Mouse (Mus musculus) cortical plate, adult 2 months (tissue): ENCODE results near the gene Carmil1. TPM values are rescaled to one million over a fixed set of nuclear protein-coding genes. Genes with fewer than 3 reads are reported as not detected.

Experiments used
- H3K27ac ChIP-seq: fragments of 200-500 bp; 2 replicates; pipeline ENCODE4 v1.5.1; 2012; ENCODE audit warnings: low read length, control low read depth, inconsistent platforms; ENCODE audit not compliant: insufficient read depth
- H3K4me1 ChIP-seq: fragments of 200-500 bp; 2 replicates; pipeline ENCODE4 v1.6.1; 2011; ENCODE audit warnings: low read length; ENCODE audit not compliant: control insufficient read depth, insufficient read depth
- H3K4me3 ChIP-seq: fragments of 200-500 bp; 2 replicates; pipeline ENCODE4 v1.5.1; 2011; ENCODE audit warnings: mild to moderate bottlenecking, low read length, control low read depth; ENCODE audit not compliant: insufficient read depth
- CTCF ChIP-seq: fragments of 200-500 bp; IDR thresholded peaks from 2 replicates; pipeline ENCODE4 v1.5.1; 2011; ENCODE audit warnings: mild to moderate bottlenecking, control low read depth, low read length; ENCODE audit not compliant: insufficient read depth; ENCODE audit errors: extremely low read depth
- POLR2A ChIP-seq: fragments of 200-500 bp; IDR thresholded peaks from 2 replicates; pipeline ENCODE4 v1.6.1; 2011; ENCODE audit warnings: mild to moderate bottlenecking, low read length, control low read depth; ENCODE audit not compliant: insufficient read depth; ENCODE audit errors: extremely low read depth
- polyA plus RNA-seq: library from polyadenylated mRNA; depleted of rRNA; stranded (reverse); fragments of >200 nt; gene quantifications from 2 replicates; pipeline ENCODE4 v1.2.3, GENCODE M21; 2012

The Carmil1 gene
- polyA plus RNA-seq, 1 experiment, result 21.5 TPM

- Histone ChIP-seq H3K27ac (no peak overlapping the region), H3K4me1 (no peaks in the 10 kb centered on the region)
Measured at GRCm38 (mm10) chr13:24065536-24065935, 215.1 kb downstream of the Carmil1 start.

DNA sequence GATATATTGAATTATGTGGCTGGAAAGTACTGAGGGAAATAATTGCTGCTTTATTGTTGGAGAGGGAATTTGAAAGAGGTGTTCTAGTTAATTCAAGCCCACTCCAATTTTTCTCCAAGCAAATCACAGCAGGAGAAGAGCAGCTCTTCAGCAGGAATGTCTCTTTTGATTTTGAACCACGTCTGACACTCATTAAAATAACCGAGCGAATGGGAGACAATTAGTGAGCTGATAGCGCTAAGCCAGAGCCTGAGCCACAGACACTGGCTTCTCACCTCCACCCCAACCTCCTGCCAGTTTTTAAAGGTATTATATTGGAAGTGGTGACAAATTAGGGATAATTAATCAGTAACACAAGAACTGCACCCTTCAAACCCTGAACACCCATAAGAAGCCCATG is 217.8 kb downstream of the Carmil1 start:
- H3K27ac ChIP-seq, result no peak overlapping the region
- no peak overlapping the region for H3K4me3 ChIP-seq
- no peaks in the 10 kb centered on the region for H3K4me1 ChIP-seq
- no peak for TF ChIP-seq CTCF
- TF ChIP-seq POLR2A, result no peak

More at GRCm38 (mm10) chr13:24065536-24065935, 215.1 kb downstream of the Carmil1 start:
- TF ChIP-seq CTCF, result no peak
- no peak for TF ChIP-seq POLR2A
- H3K4me3 ChIP-seq, result no peak overlapping the region

GRCm38 (mm10) chr13:24055072-24055869 is 225.3 kb downstream of the Carmil1 start:
- Histone ChIP-seq H3K27ac (no peak overlapping the region), H3K4me1 (peaks cover 2% of the 10 kb centered on the region), H3K4me3 (no peak overlapping the region)
- TF ChIP-seq CTCF (no peak), POLR2A (no peak)

- H3K27ac ChIP-seq, result no peak overlapping the region
- no peak overlapping the region for H3K4me3 ChIP-seq
- TF ChIP-seq CTCF (no peak), POLR2A (no peak)
- peaks cover 9% of the 10 kb centered on the region for H3K4me1 ChIP-seq
Measured at GRCm38 (mm10) chr13:24051496-24051895, 229.1 kb downstream of the Carmil1 start.

DNA sequence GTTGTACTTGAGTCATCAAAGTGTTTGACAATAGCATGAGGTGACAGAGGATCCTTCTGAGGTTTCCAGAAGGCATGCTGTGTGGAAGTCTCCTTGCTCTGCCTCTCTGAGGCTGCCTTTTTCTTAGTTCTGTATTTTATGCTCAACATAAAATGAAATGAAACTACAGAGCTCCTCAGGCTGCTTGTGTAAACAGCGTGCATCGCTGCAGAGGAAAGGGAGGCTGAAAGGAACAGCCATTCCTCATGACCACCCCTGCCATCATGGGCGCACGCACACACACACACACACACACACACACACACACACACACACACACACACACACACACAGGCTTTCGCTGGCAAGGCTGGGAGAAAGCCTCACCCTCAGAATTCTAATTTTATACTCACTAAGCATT is 230.3 kb downstream of the Carmil1 start:
- Histone ChIP-seq H3K4me3 (no peak overlapping the region), H3K27ac (peak overlapping the region; percentile 78), H3K4me1 (peaks cover 9% of the 10 kb centered on the region)
- TF ChIP-seq CTCF, result no peak
- no peak for TF ChIP-seq POLR2A

DNA sequence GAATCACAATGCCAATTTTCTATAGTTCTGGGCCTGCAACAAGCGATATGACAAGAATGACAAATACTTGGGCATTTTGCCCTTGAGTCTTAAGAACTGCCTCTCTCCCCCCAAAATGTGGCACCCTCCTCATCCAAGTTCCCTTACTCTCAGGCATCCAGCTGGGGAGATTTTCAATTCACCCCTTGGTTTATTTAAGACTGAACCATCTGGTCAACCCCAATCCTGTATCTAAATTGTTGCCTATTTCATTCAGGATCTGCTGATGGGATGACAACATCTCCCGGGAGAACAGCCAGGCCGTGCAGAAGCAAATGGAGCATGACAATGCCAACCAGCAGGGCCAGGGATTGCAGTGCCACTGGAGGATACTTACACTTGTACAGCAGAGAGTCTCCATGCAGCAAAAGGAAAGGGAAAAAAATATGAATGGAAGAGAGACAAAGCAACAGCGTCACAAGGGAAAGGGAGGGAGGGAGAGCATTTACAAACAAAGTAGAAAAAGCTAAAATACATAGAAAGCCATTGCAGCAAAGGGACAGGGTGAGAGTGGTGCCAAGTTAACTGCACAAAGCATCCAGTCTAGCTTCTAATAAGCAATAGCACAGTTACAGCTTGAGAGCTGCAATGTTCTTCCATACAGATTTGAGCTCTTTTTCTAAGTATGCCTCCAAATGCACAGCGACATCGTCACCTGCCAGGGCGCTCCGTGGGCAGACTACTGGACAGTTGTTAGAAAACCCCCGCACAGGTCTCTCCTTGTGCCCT is 231.1 kb downstream of the Carmil1 start:
- no peak for TF ChIP-seq POLR2A
- no peak for TF ChIP-seq CTCF
- Histone ChIP-seq H3K4me1 (peaks cover 9% of the 10 kb centered on the region), H3K27ac (0 out of 2 replicates have a peak overlapping the region, but pooled peaks have one; percentile 26), H3K4me3 (no peak overlapping the region)

DNA sequence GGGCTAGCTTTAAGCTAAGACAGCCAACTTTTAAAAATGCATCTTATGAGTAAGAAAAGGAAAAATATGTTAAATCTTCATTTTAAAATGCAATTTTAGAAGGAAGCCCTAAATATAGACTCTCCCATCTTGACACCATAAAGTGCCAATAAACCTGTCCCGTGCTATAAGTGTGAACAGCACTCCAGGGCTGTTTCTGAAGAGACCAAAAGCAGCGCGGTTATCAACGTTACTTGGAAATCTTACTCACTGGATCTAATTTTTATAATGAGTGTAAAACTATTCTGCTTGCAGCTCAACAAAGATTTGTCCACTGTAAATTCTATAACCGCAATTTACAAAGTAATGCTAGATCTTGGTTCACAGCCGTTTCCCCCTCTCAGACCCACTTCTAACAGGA is 232.0 kb downstream of the Carmil1 start:
- H3K4me3 ChIP-seq, result no peak overlapping the region
- no peak for TF ChIP-seq POLR2A
- no peak overlapping the region for H3K27ac ChIP-seq
- peaks cover 9% of the 10 kb centered on the region for H3K4me1 ChIP-seq

DNA sequence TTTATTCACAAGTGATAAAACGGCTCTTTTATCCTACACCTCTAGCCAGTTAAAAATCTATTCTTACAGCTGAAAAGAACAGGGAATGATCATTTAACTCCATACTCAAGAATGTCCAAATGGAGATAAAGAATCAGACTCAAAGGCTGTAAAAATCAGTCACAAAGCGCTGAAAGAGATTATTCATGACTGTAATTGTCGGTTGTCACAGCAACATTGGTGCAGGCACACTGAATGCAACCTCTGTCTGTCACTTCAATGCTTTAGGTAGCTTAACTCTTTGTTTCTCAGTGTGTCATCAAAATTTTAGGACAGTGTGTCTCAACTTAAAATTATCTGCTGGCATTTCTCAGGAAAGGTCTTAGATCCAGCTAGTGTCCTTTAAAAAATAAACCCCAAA is 235.3 kb downstream of the Carmil1 start:
- H3K4me1 ChIP-seq, result peaks cover 7% of the 10 kb centered on the region
- TF ChIP-seq POLR2A (no peak), CTCF (no peak)
- no peak overlapping the region for H3K27ac ChIP-seq
- no peak overlapping the region for H3K4me3 ChIP-seq

- no peaks in the 10 kb centered on the region for H3K4me1 ChIP-seq
- TF ChIP-seq CTCF, result no peak
- no peak for TF ChIP-seq POLR2A
- H3K4me3 ChIP-seq, result no peak overlapping the region
- H3K27ac ChIP-seq, result no peak overlapping the region
Measured at GRCm38 (mm10) chr13:24040221-24040620, 240.4 kb downstream of the Carmil1 start.

DNA sequence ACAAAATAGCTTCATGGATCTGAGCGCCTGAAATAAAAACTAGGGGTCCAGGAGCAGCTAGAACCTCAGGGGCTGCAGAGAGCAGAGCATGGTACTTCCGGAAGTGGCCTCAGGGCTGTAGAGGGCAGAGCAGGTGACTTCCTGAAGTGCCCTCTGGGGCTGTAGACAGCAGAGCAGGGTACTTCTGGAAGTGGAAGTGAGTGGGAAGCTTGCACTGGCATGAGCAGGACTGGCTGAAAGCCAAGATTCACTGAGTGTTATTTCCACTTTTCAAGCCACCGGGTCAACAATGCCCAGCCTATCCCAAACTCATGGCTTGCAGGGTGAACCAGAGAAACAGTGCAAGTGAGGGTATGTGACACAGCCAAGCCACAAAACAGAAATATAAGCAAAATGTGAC is 243.1 kb downstream of the Carmil1 start:
- TF ChIP-seq CTCF (no peak), POLR2A (no peak)
- no peaks in the 10 kb centered on the region for H3K4me1 ChIP-seq

More for the DNA sequence above, 243.1 kb downstream of the Carmil1 start:
- Histone ChIP-seq H3K4me3 (no peak overlapping the region), H3K27ac (no peak overlapping the region)
